Mouse (Mus musculus) CH12.LX (cell line): ENCODE results near the gene Vamp4. TPM values are rescaled to one million over a fixed set of nuclear protein-coding genes. Genes with fewer than 3 reads are reported as not detected.

Experiments
- DNase-seq: peaks from one replicate; pipeline ENCODE4 v3.0.0-alpha.2; 2013; ENCODE audit errors: extremely low read depth
- H3K27ac ChIP-seq: 2 replicates; pipeline ENCODE4 v1.5.1; 2012; ENCODE audit warnings: low read depth, mild to moderate bottlenecking, control low read depth, moderate library complexity; ENCODE audit not compliant: insufficient read depth
- H3K27me3 ChIP-seq: replicated peaks from 2 replicates; pipeline ENCODE3; 2012; ENCODE audit warnings: inconsistent platforms
- H3K36me3 ChIP-seq, 2 experiments: replicated peaks in 1 of 2; 2 replicates each; pipeline versions ENCODE3 to v1.6.1; 2012; ENCODE audit warnings: inconsistent platforms in 1 of 2, low read length in 1 of 2, mild to moderate bottlenecking in 1 of 2, mixed read lengths in 1 of 2, moderate library complexity in 1 of 2; ENCODE audit not compliant: control insufficient read depth in 1 of 2, insufficient read depth in 1 of 2
- H3K4me1 ChIP-seq, 2 experiments: 2 replicates each; pipeline ENCODE4 v1.6.1; 2012; ENCODE audit warnings: inconsistent platforms in 1 of 2, moderate library complexity in 1 of 2; ENCODE audit not compliant: insufficient read depth in 2 of 2, control insufficient read depth in 1 of 2
- H3K4me2 ChIP-seq: 2 replicates; pipeline ENCODE4 v1.6.1; 2012; ENCODE audit warnings: low read depth, mild to moderate bottlenecking, control low read depth; ENCODE audit not compliant: poor library complexity, insufficient read depth, severe bottlenecking
- H3K4me3 ChIP-seq, 3 experiments: fragments of 150-350 bp in 1 of 3; sonication (generic) in 1 of 3; replicated peaks in 1 of 3; 2 replicates each; pipeline versions ENCODE3 to v1.5.1; 2011 to 2012; ENCODE audit warnings: low read depth in 2 of 3, low read length in 2 of 3, mild to moderate bottlenecking in 2 of 3, moderate library complexity in 2 of 3, control low read depth in 1 of 3, improper control_type of control experiment in 1 of 3, inconsistent platforms in 1 of 3, mixed read lengths in 1 of 3; ENCODE audit not compliant: poor library complexity in 1 of 3
- H3K79me2 ChIP-seq: replicated peaks from 2 replicates; pipeline ENCODE4 v1.6.1; 2012; ENCODE audit warnings: mild to moderate bottlenecking, moderate library complexity; ENCODE audit not compliant: control insufficient read depth, poor library complexity, insufficient read depth, severe bottlenecking; ENCODE audit errors: extremely low read depth
- H3K9ac ChIP-seq: 2 replicates; pipeline ENCODE4 v1.6.1; 2012; ENCODE audit warnings: low read depth, mild to moderate bottlenecking, control low read depth, moderate library complexity; ENCODE audit not compliant: insufficient read depth
- H3K9me3 ChIP-seq: replicated peaks from 2 replicates; pipeline ENCODE3; 2012; ENCODE audit warnings: low read length, inconsistent platforms, mixed read lengths
- BHLHE40 ChIP-seq: IDR thresholded peaks from 2 replicates; pipeline ENCODE4 v1.6.1; 2011; ENCODE audit warnings: mild to moderate bottlenecking, low read depth, low read length, improper control_type of control experiment
- CHD1 ChIP-seq: IDR thresholded peaks from 2 replicates; pipeline ENCODE4 v1.6.1; 2012; ENCODE audit warnings: low read depth, low read length, improper control_type of control experiment, inconsistent platforms
- CTCF ChIP-seq, 2 experiments: IDR thresholded peaks in 1 of 2; conservative IDR thresholded peaks in 1 of 2; 2 replicates each; pipeline ENCODE4 v1.5.1; 2011 to 2012; ENCODE audit warnings: low read depth in 2 of 2, low read length in 2 of 2, improper control_type of control experiment in 1 of 2, inconsistent platforms in 1 of 2, mild to moderate bottlenecking in 1 of 2, moderate library complexity in 1 of 2
- ELF1 ChIP-seq: IDR thresholded peaks from 2 replicates; pipeline ENCODE4 v1.6.1; 2014; ENCODE audit warnings: low read depth, mild to moderate bottlenecking, inconsistent platforms, low read length, improper control_type of control experiment
- EP300 ChIP-seq: IDR thresholded peaks from 2 replicates; pipeline ENCODE4 v1.6.1; 2011; ENCODE audit warnings: low read length, improper control_type of control experiment
- HCFC1 ChIP-seq: IDR thresholded peaks from 2 replicates; pipeline ENCODE4 v1.6.1; 2012; ENCODE audit warnings: low read depth, mild to moderate bottlenecking, inconsistent platforms, low read length, improper control_type of control experiment
- IRF4 ChIP-seq: IDR thresholded peaks from 2 replicates; pipeline ENCODE4 v1.6.1; 2014; ENCODE audit warnings: low read depth, mild to moderate bottlenecking, inconsistent platforms, low read length, improper control_type of control experiment
- MAX ChIP-seq: IDR thresholded peaks from 2 replicates; pipeline ENCODE4 v1.6.1; 2011; ENCODE audit warnings: low read length, improper control_type of control experiment
- MAZ ChIP-seq: IDR thresholded peaks from 2 replicates; pipeline ENCODE4 v1.6.1; 2012; ENCODE audit warnings: low read depth, mild to moderate bottlenecking, inconsistent platforms, low read length, improper control_type of control experiment, moderate library complexity
- POLR2A ChIP-seq: IDR thresholded peaks from 2 replicates; pipeline ENCODE4 v1.6.1; 2011; ENCODE audit warnings: low read depth, mild to moderate bottlenecking, improper control_type of control experiment, low read length
- POLR2AphosphoS2 ChIP-seq: IDR thresholded peaks from 2 replicates; pipeline ENCODE4 v1.6.1; 2011; ENCODE audit warnings: low read depth, low read length, improper control_type of control experiment
- RCOR1 ChIP-seq: conservative IDR thresholded peaks from 2 replicates; pipeline ENCODE4 v1.6.1; 2012; ENCODE audit warnings: low read depth, mild to moderate bottlenecking, inconsistent platforms, low read length, improper control_type of control experiment
- SMC3 ChIP-seq: IDR thresholded peaks from 2 replicates; pipeline ENCODE4 v1.6.1; 2011; ENCODE audit warnings: low read depth, low read length, improper control_type of control experiment
- TBP ChIP-seq: conservative IDR thresholded peaks from 2 replicates; pipeline ENCODE4 v1.6.1; 2011; ENCODE audit warnings: low read depth, low read length, improper control_type of control experiment
- TCF12 ChIP-seq: IDR thresholded peaks from 2 replicates; pipeline ENCODE4 v1.6.1; 2014; ENCODE audit warnings: low read depth, mild to moderate bottlenecking, inconsistent platforms, low read length, improper control_type of control experiment
- UBTF ChIP-seq: IDR thresholded peaks from 2 replicates; pipeline ENCODE4 v1.6.1; 2012; ENCODE audit warnings: low read depth, mild to moderate bottlenecking, inconsistent platforms, low read length, improper control_type of control experiment, moderate library complexity
- USF1 ChIP-seq: IDR thresholded peaks from 2 replicates; pipeline ENCODE4 v1.6.1; 2014; ENCODE audit warnings: low read depth, mild to moderate bottlenecking, inconsistent platforms, low read length, improper control_type of control experiment
- USF2 ChIP-seq: conservative IDR thresholded peaks from 2 replicates; pipeline ENCODE4 v1.6.1; 2011; ENCODE audit warnings: low read depth, low read length, improper control_type of control experiment
- ZKSCAN1 ChIP-seq: IDR thresholded peaks from 2 replicates; pipeline ENCODE4 v1.6.1; 2012; ENCODE audit warnings: low read depth, inconsistent platforms, low read length, improper control_type of control experiment, borderline replicate concordance
- ZMIZ1 ChIP-seq: IDR thresholded peaks from 2 replicates; pipeline ENCODE4 v1.6.1; 2012; ENCODE audit warnings: low read depth, mild to moderate bottlenecking, inconsistent platforms, low read length, improper control_type of control experiment
- ZNF384 ChIP-seq: IDR thresholded peaks from 2 replicates; pipeline ENCODE4 v1.6.1; 2012; ENCODE audit warnings: low read depth, low read length, improper control_type of control experiment, inconsistent platforms
- dilution Hi-C: fragments of 300-500 bp; cut with MboI; formaldehyde crosslinking; loops from 2 replicates; pipeline ENCODE4 v1.14.3; 2020; ENCODE audit warnings: low sequenced_read_pairs; ENCODE audit not compliant: extremely low pct_unique_long_range_greater_than_20kb, extremely low pct_ligation_motif_present
- in situ Hi-C: fragments of 300-500 bp; cut with MboI; formaldehyde crosslinking; loops from 3 replicates; pipeline ENCODE4 v1.14.3; 2019; ENCODE audit warnings: low sequenced_read_pairs, low pct_ligation_motif_present, low pct_unique_long_range_greater_than_20kb, mixed read lengths
- polyA plus RNA-seq: library from polyadenylated mRNA; unstranded; fragments of >175 nt; gene quantifications from 2 replicates; pipeline ENCODE4 v1.2.1, GENCODE M21; 2012; ENCODE audit warnings: low read depth; ENCODE audit not compliant: insufficient read length
- total RNA-seq, 2 experiments: library from RNA; depleted of rRNA; stranded (reverse); fragments of 300-350 nt in 1 of 2; fragments of >200 nt in 1 of 2; gene quantifications; 2 replicates each; pipeline ENCODE4 v1.2.3; 2012 to 2014

Gene Vamp4
- total and polyA plus RNA-seq, 3 experiments, result 17.9 to 38.5 (median 36.8) TPM

DNA sequence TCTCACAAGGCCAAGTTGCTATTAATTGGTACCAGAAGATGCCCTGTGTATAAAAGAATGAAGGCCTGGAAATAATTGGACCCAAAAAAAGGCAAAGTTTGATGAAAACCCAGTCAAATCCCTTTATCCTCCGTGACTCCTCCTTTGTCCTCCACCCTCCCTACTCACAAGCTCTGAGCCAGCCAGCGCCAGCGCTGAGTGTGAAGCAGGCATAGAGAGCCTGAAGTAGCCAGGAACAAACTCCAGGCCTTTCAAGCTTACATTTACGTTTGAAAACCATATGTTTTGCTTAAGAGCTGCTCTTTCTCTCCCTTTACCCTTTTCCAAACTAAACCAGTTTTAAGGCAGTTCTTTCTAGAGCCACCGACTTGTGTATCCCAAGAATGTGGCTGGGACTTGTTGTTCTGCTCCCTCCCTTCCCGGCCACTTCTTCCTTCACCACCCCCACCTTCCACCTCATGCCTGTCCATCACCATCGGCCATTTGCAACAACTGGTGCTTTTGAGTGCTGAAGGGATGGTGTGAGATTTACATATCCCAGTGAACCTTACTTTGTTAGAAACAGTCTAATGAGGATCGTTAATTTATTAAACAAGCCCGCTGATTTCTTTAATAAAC is 39.4 kb downstream of the Vamp4 start:
- no peak overlapping the region for H3K4me2 ChIP-seq
- TF ChIP-seq UBTF (no peak), USF1 (no peak), ELF1 (no peak)
- TF ChIP-seq, all 38 proteins: peak for 0
- dilution Hi-C loops, result no loop called here
- Histone ChIP-seq H3K4me1 (peaks cover 0 to 14% of the 10 kb centered on the region in 2 experiments; a peak in 2 of 4 replicates), H3K9me3 (no peaks in the 10 kb centered on the region), H3K9ac (no peak overlapping the region), H3K4me3 (no peak overlapping the region), H3K36me3 (peaks cover 3 to 13% of the 10 kb centered on the region in 2 experiments), H3K79me2 (no peaks in the 10 kb centered on the region), H3K27me3 (no peaks in the 10 kb centered on the region), H3K27ac (no peak overlapping the region)
- in situ Hi-C loops, result no loop called here
- DNase-seq, result no peak

DNA sequence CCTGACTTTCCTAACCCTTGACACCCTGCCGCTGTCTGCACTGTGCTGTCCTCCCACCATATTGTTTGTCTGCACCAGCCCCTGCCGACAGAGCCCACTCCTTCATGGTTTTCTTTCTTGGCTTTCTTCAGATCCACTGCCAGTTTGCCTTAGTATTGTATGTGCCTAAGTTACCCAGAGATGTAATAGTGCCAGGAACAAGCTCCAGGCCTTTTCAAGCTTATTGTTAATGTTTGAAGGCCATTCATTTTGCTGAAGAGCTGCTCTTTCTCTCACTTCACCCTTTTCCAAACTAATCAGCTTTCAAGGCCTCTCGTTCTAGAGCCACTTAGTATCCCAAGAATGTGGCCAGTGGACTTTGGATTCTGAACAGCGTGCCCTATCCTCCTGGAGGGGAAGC is 40.9 kb downstream of the Vamp4 start:
- no peak for DNase-seq
- TF ChIP-seq EP300 (no peak), ZKSCAN1 (no peak), CTCF (conservative IDR thresholded peaks at IDR 0.05 in 1 of 2, IDR thresholded peaks at IDR 0.05 in 1 of 2; ENCODE audit: low read depth in 2 of 2, low read length in 2 of 2) (no peak), CHD1 (no peak), IRF4 (no peak), UBTF (no peak), HCFC1 (no peak), POLR2AphosphoS2 (no peak), ZMIZ1 (no peak), SMC3 (no peak), BHLHE40 (no peak), MAZ (no peak), RCOR1 (no peak), TCF12 (no peak), POLR2A (no peak), ZNF384 (no peak), USF2 (no peak), MAX (no peak), TBP (no peak)
- H3K27me3 ChIP-seq, result no peaks in the 10 kb centered on the region
- dilution Hi-C loops, result no loop called here
- in situ Hi-C loops, result no loop called here
- no peak overlapping the region for H3K4me2 ChIP-seq
- peaks cover 0 to 14% of the 10 kb centered on the region in 2 experiments; a peak in 2 of 4 replicates for H3K4me1 ChIP-seq
- no peaks in the 10 kb centered on the region for H3K9me3 ChIP-seq
- peaks cover 0 to 1% of the 10 kb centered on the region in 2 experiments for H3K36me3 ChIP-seq
- H3K27ac ChIP-seq, result no peak overlapping the region
- no peak overlapping the region for H3K9ac ChIP-seq
- no peaks in the 10 kb centered on the region for H3K79me2 ChIP-seq
- no peak overlapping the region for H3K4me3 ChIP-seq
